Mouse (Mus musculus): ENCODE measurements around the gene Gm9780.
"Not testable (repeated sequence)": the region's sequence is repeated elsewhere in the genome, so short reads cannot be mapped to it uniquely, and the experiment has no call there.

Gm9780 gene

GRCm38 (mm10) chr14:26042611-26043010, at the start of gene Gm9780:
TSS of gene Gm9780 (minus strand) at chr14:26042711.
- not testable (repeated sequence) for DNase-seq

GRCm38 (mm10) chr14:26081997-26082396, 39.5 kb upstream of the Gm9780 start, which contains the start of gene Cphx3:
TSS of gene Cphx3 (plus strand) at chr14:26082297.
- DNase-seq: not testable (repeated sequence)

GRCm38 (mm10) chr14:26081216-26081615, 38.7 kb upstream of the Gm9780 start, which contains the start of gene Cphx2:
TSS of gene Cphx2 (plus strand) at chr14:26081516.
- DNase-seq: not testable (repeated sequence)

- DNase-seq: not testable (repeated sequence)
These were observed 34.3 kb upstream of the Gm9780 start for GRCm38 (mm10) chr14:26076620-26077390.

GRCm38 (mm10) chr14:26067325-26067633, 24.8 kb upstream of the Gm9780 start, which contains the start of gene Tmem254c:
TSS of gene Tmem254c (minus strand) at chr14:26067355.
- not testable (repeated sequence) for DNase-seq

- DNase-seq: not testable (repeated sequence)
These were observed 24.2 kb upstream of the Gm9780 start for GRCm38 (mm10) chr14:26066574-26067324.

GRCm38 (mm10) chr14:26059362-26059761, 16.9 kb upstream of the Gm9780 start:
- not testable (repeated sequence) for DNase-seq

GRCm38 (mm10) chr14:26058184-26058583, 15.7 kb upstream of the Gm9780 start:
- DNase-seq: not testable (repeated sequence)

GRCm38 (mm10) chr14:26048767-26049166, 6.3 kb upstream of the Gm9780 start:
- not testable (repeated sequence) for DNase-seq

- not testable (repeated sequence) for DNase-seq
These were observed 4.5 kb upstream of the Gm9780 start for GRCm38 (mm10) chr14:26047026-26047425.

- DNase-seq: not testable (repeated sequence)
These were observed 2.5 kb upstream of the Gm9780 start for GRCm38 (mm10) chr14:26045007-26045406.

- DNase-seq: not testable (repeated sequence)
These were observed 7.1 kb downstream of the Gm9780 start for GRCm38 (mm10) chr14:26035439-26035838.

- DNase-seq: not testable (repeated sequence)
These were observed 8.1 kb downstream of the Gm9780 start for GRCm38 (mm10) chr14:26034364-26034763.

- not testable (repeated sequence) for DNase-seq
These were observed 16.9 kb downstream of the Gm9780 start for GRCm38 (mm10) chr14:26025653-26026052.

- not testable (repeated sequence) for DNase-seq
These were observed 19.7 kb downstream of the Gm9780 start for GRCm38 (mm10) chr14:26022831-26023230.

- DNase-seq: not testable (repeated sequence)
These were observed 21.0 kb downstream of the Gm9780 start for GRCm38 (mm10) chr14:26021555-26021954.

- DNase-seq: not testable (repeated sequence)
These were observed 26.1 kb downstream of the Gm9780 start for GRCm38 (mm10) chr14:26016414-26016813.

- DNase-seq: not testable (repeated sequence)
These were observed 35.0 kb downstream of the Gm9780 start for GRCm38 (mm10) chr14:26007462-26007861.

- DNase-seq: peak; percentile 32
These were observed 60.6 kb downstream of the Gm9780 start for GRCm38 (mm10) chr14:25981880-25982279.

- not testable (repeated sequence) for DNase-seq
These were observed 63.1 kb downstream of the Gm9780 start for GRCm38 (mm10) chr14:25979242-25979941.

GRCm38 (mm10) chr14:25978371-25979241, 63.9 kb downstream of the Gm9780 start, which contains the start of gene Duxbl1:
TSS of gene Duxbl1 (plus strand) at chr14:25978577.
- DNase-seq: not testable (repeated sequence)

All from kidney, postnatal 14 days (tissue).